7 mouse cellular contexts compared by ENCODE assay signal in genomic region chr1:90288892-90289731, GRCm38 (mm10).
A peak's percentile ranks its signal among the peaks of the same experiment; 100 is the strongest.
DNase-seq lines count a peak whose midpoint lies in the region; ATAC-seq and TF ChIP-seq lines count a peak whose summit lies in the region.

No protein-coding gene starts in this region.

- no peak for TF ChIP-seq CTCF in stomach, postnatal 0 days (IDR thresholded peaks at IDR 0.05; ENCODE audit: low read depth)

- DNase-seq in spleen, adult 12 weeks (ENCODE audit: low spot score) = peak; percentile 36
- no peak for DNase-seq in spleen, adult 18-20 months
- DNase-seq in stomach, postnatal 0 days (ENCODE audit: low spot score) = no peak
- DNase-seq in kidney, adult 18-20 months = no peak
- DNase-seq in testis, postnatal 10 days (ENCODE audit: low spot score) = no peak

- no peaks in the 10 kb centered on the region for H3K36me3 ChIP-seq in embryonic facial prominence, embryonic 12.5 days
- H3K36me3 ChIP-seq in limb, embryonic 12.5 days = no peaks in the 10 kb centered on the region
- no peaks in the 10 kb centered on the region for H3K36me3 ChIP-seq in stomach, postnatal 0 days (ENCODE audit: control insufficient read depth, insufficient read depth, low read length)

- peaks cover 46% of the 10 kb centered on the region for H3K4me1 ChIP-seq in embryonic facial prominence, embryonic 12.5 days
- peaks cover 39% of the 10 kb centered on the region for H3K4me1 ChIP-seq in limb, embryonic 12.5 days (replicated peaks)
- H3K4me1 ChIP-seq in stomach, postnatal 0 days (replicated peaks; ENCODE audit: control insufficient read depth, insufficient read depth) = 0 out of 2 replicates have a peak, but pooled peaks cover 2% of the 10 kb centered on the region

- no peaks in the 10 kb centered on the region for H3K27me3 ChIP-seq in embryonic facial prominence, embryonic 12.5 days
- peaks cover 16% of the 10 kb centered on the region for H3K27me3 ChIP-seq in limb, embryonic 12.5 days
- H3K27me3 ChIP-seq in stomach, postnatal 0 days (ENCODE audit: control insufficient read depth, insufficient read depth, low read length) = no peaks in the 10 kb centered on the region

- no peak for TF ChIP-seq EP300 in stomach, postnatal 0 days (optimal IDR thresholded peaks at IDR 0.05)

- peak overlapping the region; percentile 63; the same call in 1 of the 2 replicates for H3K27ac ChIP-seq in embryonic facial prominence, embryonic 12.5 days
- 0 out of 2 replicates have a peak overlapping the region, but pooled peaks have one; percentile 45 for H3K27ac ChIP-seq in limb, embryonic 12.5 days
- H3K27ac ChIP-seq in stomach, postnatal 0 days (replicated peaks) = peak overlapping the region; percentile 45

- 65% methylated on average over 8 of the region's 8 CpGs for WGBS in embryonic facial prominence, embryonic 12.5 days
- WGBS in limb, embryonic 12.5 days = 63% methylated on average over 8 of the region's 8 CpGs
- 49% methylated on average over 8 of the region's 8 CpGs for WGBS in stomach, postnatal 0 days

- H3K9ac ChIP-seq in embryonic facial prominence, embryonic 12.5 days = no peak overlapping the region
- no peak overlapping the region for H3K9ac ChIP-seq in limb, embryonic 12.5 days (replicated peaks)
- no peak overlapping the region for H3K9ac ChIP-seq in stomach, postnatal 0 days (ENCODE audit: low read length)

- H3K4me2 ChIP-seq in embryonic facial prominence, embryonic 12.5 days (replicated peaks) = no peak overlapping the region
- H3K4me2 ChIP-seq in limb, embryonic 12.5 days = no peak overlapping the region
- no peak overlapping the region for H3K4me2 ChIP-seq in stomach, postnatal 0 days (replicated peaks; ENCODE audit: low read depth)

- no peak overlapping the region for H3K4me3 ChIP-seq in embryonic facial prominence, embryonic 12.5 days
- no peak overlapping the region for H3K4me3 ChIP-seq in limb, embryonic 12.5 days (replicated peaks)
- H3K4me3 ChIP-seq in stomach, postnatal 0 days (ENCODE audit: low read depth, low read length) = no peak overlapping the region

- 0 out of 2 replicates have a peak, but pooled peaks have one; percentile 26 for ATAC-seq in embryonic facial prominence, embryonic 12.5 days (ENCODE audit: insufficient number of reproducible peaks, insufficient read depth, low FRiP score, low TSS enrichment)
- 0 out of 2 replicates have a peak, but pooled peaks have one; percentile 16 for ATAC-seq in limb, embryonic 12.5 days (ENCODE audit: insufficient number of reproducible peaks, insufficient read depth, low FRiP score, low TSS enrichment, low read depth)
- ATAC-seq in stomach, postnatal 0 days (ENCODE audit: low FRiP score, low TSS enrichment) = peak; percentile 65

- no peaks in the 10 kb centered on the region for H3K9me3 ChIP-seq in embryonic facial prominence, embryonic 12.5 days
- no peaks in the 10 kb centered on the region for H3K9me3 ChIP-seq in limb, embryonic 12.5 days
- no peaks in the 10 kb centered on the region for H3K9me3 ChIP-seq in stomach, postnatal 0 days (ENCODE audit: control insufficient read depth, low read length)
